Mouse (Mus musculus): ENCODE measurements around the gene Abraxas1. TPM values are rescaled to one million over a fixed set of nuclear protein-coding genes. Genes with fewer than 3 reads are reported as not detected.

Abraxas1 gene
- polyA plus RNA-seq, 1 experiment from 2014 or later: 26.7 TPM

DNA sequence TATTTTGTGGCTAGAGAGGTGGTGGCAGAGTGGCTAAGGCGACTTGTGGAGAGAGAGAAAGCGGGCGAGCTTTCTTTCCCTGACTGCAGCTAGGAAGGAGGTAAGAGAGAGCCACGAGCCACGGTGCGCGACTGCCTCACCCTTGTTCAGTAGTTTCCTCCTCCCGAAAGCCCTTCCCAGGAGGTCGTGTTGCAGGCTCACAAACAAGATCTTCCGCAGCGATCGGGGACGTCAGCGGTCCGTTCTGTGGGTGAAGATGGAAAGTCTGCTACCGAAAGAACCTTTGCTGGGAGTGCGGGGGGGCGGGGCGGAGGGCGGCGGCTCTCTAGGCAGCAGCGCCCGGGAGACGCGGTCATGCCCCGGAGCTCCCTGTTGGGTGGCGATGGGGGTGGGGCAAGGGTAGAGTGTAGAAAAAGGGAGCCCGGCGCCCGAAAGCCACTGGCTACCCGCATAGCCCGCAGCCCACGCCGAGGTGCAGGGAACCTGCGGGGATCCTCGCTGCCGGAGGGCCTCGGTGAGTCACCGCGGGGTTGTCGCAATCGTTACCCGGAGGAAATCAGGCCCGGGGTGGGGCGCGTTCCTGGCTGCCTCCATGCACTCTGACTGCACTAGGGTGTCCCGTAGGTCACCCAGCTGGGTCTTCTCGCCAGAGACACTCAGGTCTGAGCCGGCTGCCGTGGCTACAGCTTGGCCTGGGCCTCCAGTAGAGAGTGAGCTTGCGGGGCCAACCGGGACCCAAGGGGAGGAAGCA, 25.3 kb upstream of the Abraxas1 start:
- Histone ChIP-seq H3K4me1 (peaks cover 12% of the 10 kb centered on the region), H3K36me3 (no peaks in the 10 kb centered on the region), H3K27me3 (peaks cover 58% of the 10 kb centered on the region), H3K4me2 (replicated peaks) (peak overlapping the region; percentile 100), H3K27ac (replicated peaks) (no peak overlapping the region), H3K9ac (replicated peaks) (peak overlapping the region; percentile 47), H3K9me3 (peaks cover 6% of the 10 kb centered on the region; the same call in 1 of the 2 replicates), H3K4me3 (peak overlapping the region; percentile 64)
- peak; percentile 60 for ATAC-seq (ENCODE audit: low FRiP score, low read depth)
- under 1% methylated on average over 52 of the region's 52 CpGs for WGBS

- H3K27me3 ChIP-seq: peaks cover 58% of the 10 kb centered on the region
- H3K9ac ChIP-seq (replicated peaks): peak within 1 kb of the TSS; percentile 47
- peaks cover 6% of the 10 kb centered on the region; the same call in 1 of the 2 replicates for H3K9me3 ChIP-seq
- H3K36me3 ChIP-seq: no peaks in the 10 kb centered on the region
- WGBS: under 1% methylated on average over 16 of the region's 16 CpGs
- H3K4me1 ChIP-seq: peaks cover 12% of the 10 kb centered on the region
- no peak within 1 kb of the TSS for H3K27ac ChIP-seq (replicated peaks)
- no peak for ATAC-seq (ENCODE audit: low FRiP score, low read depth)
- peak within 1 kb of the TSS; percentile 100 for H3K4me2 ChIP-seq (replicated peaks)
- H3K4me3 ChIP-seq: peak within 1 kb of the TSS; percentile 64
These were observed 24.7 kb upstream of the Abraxas1 start, which contains the start of gene Gpat3 for GRCm38 (mm10) chr5:100845485-100845847. Gpat3 (plus strand) TSS chr5:100845713.

GRCm38 (mm10) chr5:100844485-100844884, 23.7 kb upstream of the Abraxas1 start:
- Histone ChIP-seq H3K4me2 (replicated peaks) (no peak overlapping the region), H3K27me3 (peaks cover 58% of the 10 kb centered on the region), H3K9me3 (peaks cover 6% of the 10 kb centered on the region; the same call in 1 of the 2 replicates), H3K4me1 (peaks cover 12% of the 10 kb centered on the region), H3K36me3 (no peaks in the 10 kb centered on the region), H3K9ac (replicated peaks) (no peak overlapping the region), H3K27ac (replicated peaks) (no peak overlapping the region), H3K4me3 (no peak overlapping the region)
- 63% methylated on average over 3 of the region's 3 CpGs for WGBS
- ATAC-seq (ENCODE audit: low FRiP score, low read depth): no peak

GRCm38 (mm10) chr5:100837907-100838306, 17.1 kb upstream of the Abraxas1 start:
- Histone ChIP-seq H3K4me2 (replicated peaks) (no peak overlapping the region), H3K27me3 (no peaks in the 10 kb centered on the region), H3K4me1 (no peaks in the 10 kb centered on the region), H3K9me3 (peaks cover 6% of the 10 kb centered on the region; the same call in 1 of the 2 replicates), H3K36me3 (no peaks in the 10 kb centered on the region), H3K4me3 (no peak overlapping the region), H3K27ac (replicated peaks) (no peak overlapping the region), H3K9ac (replicated peaks) (no peak overlapping the region)
- no peak for ATAC-seq (ENCODE audit: low FRiP score, low read depth)
- 93% methylated on average over 7 of the region's 7 CpGs for WGBS

DNA sequence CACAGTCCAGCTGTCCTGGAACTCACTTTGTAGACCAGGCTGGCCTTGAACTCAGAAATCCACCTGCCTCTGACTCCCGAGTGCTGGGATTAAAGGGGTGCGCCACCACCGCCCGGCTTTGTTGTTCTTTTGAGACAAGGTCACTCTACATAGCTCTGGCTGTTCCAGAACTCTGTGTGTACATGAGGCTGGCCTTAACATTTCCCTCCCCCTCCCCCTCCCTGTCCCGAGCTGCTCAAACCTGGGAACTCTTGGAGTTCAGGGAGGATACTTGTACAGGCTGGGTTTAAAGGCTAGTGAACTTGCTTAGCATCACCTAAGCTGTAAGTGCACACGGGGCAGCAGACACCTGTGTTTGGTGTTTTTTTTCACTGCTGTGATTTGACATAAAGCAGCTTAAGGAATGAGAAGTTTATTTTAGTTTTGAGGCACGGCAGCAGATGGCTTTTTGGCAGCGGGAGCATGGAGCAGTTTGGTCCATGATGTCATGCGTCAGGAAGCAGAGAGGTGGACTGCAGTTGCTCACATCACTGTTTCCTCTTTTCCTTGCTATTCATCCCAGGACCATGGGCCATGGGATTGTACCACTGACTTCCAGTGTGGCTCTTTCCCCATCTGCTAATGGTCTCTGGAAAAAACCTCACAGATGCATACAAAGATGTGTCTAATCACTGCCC, 15.2 kb upstream of the Abraxas1 start:
- no peak overlapping the region for H3K27ac ChIP-seq (replicated peaks)
- no peak overlapping the region for H3K9ac ChIP-seq (replicated peaks)
- WGBS: 77% methylated on average over 9 of the region's 9 CpGs
- no peaks in the 10 kb centered on the region for H3K27me3 ChIP-seq
- H3K4me2 ChIP-seq (replicated peaks): no peak overlapping the region
- H3K9me3 ChIP-seq: no peaks in the 10 kb centered on the region
- no peaks in the 10 kb centered on the region for H3K4me1 ChIP-seq
- H3K36me3 ChIP-seq: no peaks in the 10 kb centered on the region
- no peak overlapping the region for H3K4me3 ChIP-seq
- ATAC-seq (ENCODE audit: low FRiP score, low read depth): no peak

GRCm38 (mm10) chr5:100833841-100834240, 13.1 kb upstream of the Abraxas1 start:
- Histone ChIP-seq H3K4me3 (no peak overlapping the region), H3K36me3 (no peaks in the 10 kb centered on the region), H3K27ac (replicated peaks) (no peak overlapping the region), H3K9ac (replicated peaks) (no peak overlapping the region), H3K27me3 (no peaks in the 10 kb centered on the region), H3K4me2 (replicated peaks) (no peak overlapping the region), H3K9me3 (no peaks in the 10 kb centered on the region), H3K4me1 (no peaks in the 10 kb centered on the region)
- 87% methylated on average over 2 of the region's 2 CpGs for WGBS
- ATAC-seq (ENCODE audit: low FRiP score, low read depth): no peak

GRCm38 (mm10) chr5:100832680-100833079, 11.9 kb upstream of the Abraxas1 start:
- H3K4me2 ChIP-seq (replicated peaks): no peak overlapping the region
- no peak overlapping the region for H3K27ac ChIP-seq (replicated peaks)
- no peaks in the 10 kb centered on the region for H3K9me3 ChIP-seq
- no peak for ATAC-seq (ENCODE audit: low FRiP score, low read depth)
- H3K4me3 ChIP-seq: no peak overlapping the region
- no peaks in the 10 kb centered on the region for H3K4me1 ChIP-seq
- no peaks in the 10 kb centered on the region for H3K36me3 ChIP-seq
- H3K27me3 ChIP-seq: no peaks in the 10 kb centered on the region
- 89% methylated on average over 3 of the region's 3 CpGs for WGBS
- H3K9ac ChIP-seq (replicated peaks): no peak overlapping the region

DNA sequence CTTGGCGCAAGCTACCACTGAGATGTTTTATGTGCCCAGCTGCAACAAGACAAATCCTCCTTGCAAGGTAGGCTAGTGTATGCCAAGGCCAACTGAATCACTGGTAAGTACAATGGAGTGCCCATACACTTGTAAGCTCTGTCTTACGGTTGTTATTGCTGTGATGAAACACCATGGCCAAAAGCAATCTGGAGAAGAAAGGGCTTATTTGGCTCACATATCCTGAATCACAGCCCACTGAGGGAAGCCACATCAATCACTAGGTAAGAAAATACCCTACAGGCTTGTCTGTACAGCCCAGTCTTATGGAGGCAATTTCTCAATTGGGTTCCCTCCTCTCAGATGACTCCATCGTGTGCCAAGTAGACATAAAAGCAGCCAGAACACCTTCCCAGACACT, 7.9 kb upstream of the Abraxas1 start:
- Histone ChIP-seq H3K27me3 (no peaks in the 10 kb centered on the region), H3K9ac (replicated peaks) (no peak overlapping the region), H3K36me3 (no peaks in the 10 kb centered on the region), H3K4me2 (replicated peaks) (no peak overlapping the region), H3K4me3 (no peak overlapping the region), H3K4me1 (no peaks in the 10 kb centered on the region), H3K27ac (replicated peaks) (no peak overlapping the region), H3K9me3 (no peaks in the 10 kb centered on the region)
- WGBS: 92% methylated on average over 3 of the region's 3 CpGs
- no peak for ATAC-seq (ENCODE audit: low FRiP score, low read depth)

DNA sequence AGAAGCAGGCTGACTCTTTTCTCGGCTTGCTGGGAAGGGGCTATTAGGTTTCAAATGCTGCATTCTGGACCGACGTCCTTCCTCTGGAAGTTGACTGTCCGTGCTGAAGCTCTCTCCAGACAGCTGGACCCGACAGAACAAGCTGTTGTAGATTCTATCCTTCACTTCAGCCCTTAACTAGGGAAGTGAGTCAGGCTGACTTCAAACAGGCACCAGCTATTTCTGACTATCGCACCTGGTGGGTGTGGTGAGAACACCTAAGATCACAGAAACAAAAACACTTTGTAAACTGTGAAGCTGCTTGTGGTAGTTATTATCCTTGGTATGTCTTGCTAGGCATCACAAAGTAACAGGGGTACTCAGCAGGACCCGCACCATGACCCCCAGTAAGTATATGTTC, 5.8 kb upstream of the Abraxas1 start:
- Histone ChIP-seq H3K27me3 (no peaks in the 10 kb centered on the region), H3K36me3 (no peaks in the 10 kb centered on the region), H3K4me2 (replicated peaks) (no peak overlapping the region), H3K9ac (replicated peaks) (no peak overlapping the region), H3K9me3 (no peaks in the 10 kb centered on the region), H3K27ac (replicated peaks) (no peak overlapping the region), H3K4me3 (no peak overlapping the region), H3K4me1 (no peaks in the 10 kb centered on the region)
- ATAC-seq (ENCODE audit: low FRiP score, low read depth): no peak
- 87% methylated on average over 7 of the region's 7 CpGs for WGBS

DNA sequence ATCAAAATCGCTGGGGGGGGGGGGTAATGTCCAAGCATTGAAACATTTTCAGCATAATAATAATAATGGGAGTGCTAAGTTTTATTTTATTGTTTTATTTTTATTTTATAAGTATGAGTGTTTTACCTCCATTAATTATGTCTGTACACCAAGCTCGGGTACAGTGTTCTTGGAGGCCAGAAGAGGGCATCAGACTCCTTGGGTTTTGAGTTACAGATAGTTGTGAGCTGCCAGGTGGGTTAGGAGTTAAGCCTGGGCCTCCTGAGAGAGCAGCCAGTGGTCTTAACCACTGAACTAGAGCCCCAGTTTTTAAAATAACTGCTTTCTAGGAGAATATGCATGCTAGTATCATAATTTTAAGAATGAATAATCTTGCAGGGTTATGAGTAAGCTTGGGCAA, 5.2 kb upstream of the Abraxas1 start:
- H3K4me3 ChIP-seq: no peak overlapping the region
- H3K27ac ChIP-seq (replicated peaks): no peak overlapping the region
- no peak overlapping the region for H3K4me2 ChIP-seq (replicated peaks)
- no peak for ATAC-seq (ENCODE audit: low FRiP score, low read depth)
- H3K36me3 ChIP-seq: no peaks in the 10 kb centered on the region
- no peak overlapping the region for H3K9ac ChIP-seq (replicated peaks)
- no peaks in the 10 kb centered on the region for H3K4me1 ChIP-seq
- no peaks in the 10 kb centered on the region for H3K9me3 ChIP-seq
- H3K27me3 ChIP-seq: no peaks in the 10 kb centered on the region
- 35% methylated on average over 2 of the region's 2 CpGs for WGBS

- 88% methylated on average over 7 of the region's 7 CpGs for WGBS
These were observed 2.1 kb upstream of the Abraxas1 start for GRCm38 (mm10) chr5:100822826-100823225.

DNA sequence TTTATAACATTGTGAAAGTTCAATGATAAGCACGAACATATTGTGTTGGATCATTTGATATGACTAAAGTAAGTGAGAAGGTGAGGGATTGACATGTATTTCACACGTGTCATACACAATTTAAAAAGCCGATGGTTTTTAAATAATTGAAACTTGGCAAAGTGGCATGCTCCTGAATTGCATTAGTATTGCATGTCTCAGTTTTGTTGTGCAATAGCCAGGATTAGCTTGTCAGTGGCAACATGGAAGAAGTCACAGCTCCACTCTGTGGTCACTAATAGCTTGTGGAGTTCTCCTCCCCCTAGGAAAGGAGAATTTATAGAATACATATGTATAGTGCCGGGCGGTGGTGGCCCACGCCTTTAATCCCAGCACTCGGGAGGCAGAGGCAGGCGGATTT, 610 bp upstream of the Abraxas1 start:
- Histone ChIP-seq H3K4me2 (replicated peaks) (peak overlapping the region; percentile 76), H3K4me1 (0 out of 2 replicates have a peak, but pooled peaks cover 7% of the 10 kb centered on the region), H3K4me3 (no peak overlapping the region), H3K9ac (replicated peaks) (no peak overlapping the region), H3K27ac (replicated peaks) (no peak overlapping the region), H3K9me3 (no peaks in the 10 kb centered on the region), H3K36me3 (peaks cover 3% of the 10 kb centered on the region; the same call in 1 of the 2 replicates), H3K27me3 (no peaks in the 10 kb centered on the region)
- no peak for ATAC-seq (ENCODE audit: low FRiP score, low read depth)
- WGBS: 82% methylated on average over 8 of the region's 8 CpGs

More at GRCm38 (mm10) chr5:100822826-100823225, 2.1 kb upstream of the Abraxas1 start:
- Histone ChIP-seq H3K36me3 (no peaks in the 10 kb centered on the region), H3K9me3 (no peaks in the 10 kb centered on the region), H3K4me1 (0 out of 2 replicates have a peak, but pooled peaks cover 7% of the 10 kb centered on the region), H3K9ac (replicated peaks) (no peak overlapping the region), H3K27ac (replicated peaks) (no peak overlapping the region), H3K27me3 (no peaks in the 10 kb centered on the region), H3K4me2 (replicated peaks) (no peak overlapping the region), H3K4me3 (no peak overlapping the region)
- ATAC-seq (ENCODE audit: low FRiP score, low read depth): no peak
